Mouse (Mus musculus): ENCODE results near the gene Csnk2a1.

GRCm38 (mm10) chr2:152247213-152247612 lies 20.6 kb downstream of the Csnk2a1 start:
- TF ChIP-seq CTCF (IDR thresholded peaks at IDR 0.05; ENCODE audit: borderline replicate concordance, insufficient read depth, low read depth, low read length) (no peak), POLR2A (IDR thresholded peaks at IDR 0.05; ENCODE audit: borderline replicate concordance, insufficient read depth, low read length) (no peak)
